Mouse (Mus musculus): Measurements from ENCODE around the gene Olfm2. TPM values are rescaled to one million over a fixed set of nuclear protein-coding genes. Genes with fewer than 3 reads are reported as not detected.

Olfm2 gene
- polyA plus RNA-seq, 1 experiment from 2014 or later: 3.8 TPM

- Histone ChIP-seq H3K36me3 (ENCODE audit: control insufficient read depth, insufficient read depth, low read length) (no peaks in the 10 kb centered on the region), H3K9ac (ENCODE audit: low read length) (no peak overlapping the region), H3K9me3 (ENCODE audit: control insufficient read depth, low read length) (no peaks in the 10 kb centered on the region), H3K27ac (replicated peaks; ENCODE audit: low read depth, low read length) (no peak overlapping the region), H3K27me3 (ENCODE audit: control insufficient read depth, insufficient read depth, low read length) (peaks cover under 1% of the 10 kb centered on the region; the same call in 1 of the 2 replicates), H3K4me1 (ENCODE audit: control insufficient read depth, insufficient read depth, low read length) (no peaks in the 10 kb centered on the region), H3K4me2 (ENCODE audit: low read depth, severe bottlenecking) (no peak overlapping the region), H3K4me3 (ENCODE audit: low read depth, low read length) (no peak overlapping the region)
- peak; percentile 47 for DNase-seq (ENCODE audit: low spot score)
- ATAC-seq (ENCODE audit: insufficient number of reproducible peaks, low FRiP score, low TSS enrichment, low read depth): no peak
- WGBS: 51% methylated on average over 8 of the region's 8 CpGs
Measured at GRCm38 (mm10) chr9:20738251-20738999, 7.7 kb downstream of the Olfm2 start.

- ATAC-seq (ENCODE audit: insufficient number of reproducible peaks, low FRiP score, low TSS enrichment, low read depth) (no peak), DNase-seq (ENCODE audit: low spot score) (no peak)
- no peaks in the 10 kb centered on the region for H3K27me3 ChIP-seq (ENCODE audit: control insufficient read depth, insufficient read depth, low read length)
- 96% methylated on average over 2 of the region's 2 CpGs for WGBS
- no peaks in the 10 kb centered on the region for H3K4me1 ChIP-seq (ENCODE audit: control insufficient read depth, insufficient read depth, low read length)
- H3K27ac ChIP-seq (replicated peaks; ENCODE audit: low read depth, low read length): no peak overlapping the region
- H3K4me2 ChIP-seq (ENCODE audit: low read depth, severe bottlenecking): no peak overlapping the region
- H3K4me3 ChIP-seq (ENCODE audit: low read depth, low read length): no peak overlapping the region
- H3K9ac ChIP-seq (ENCODE audit: low read length): no peak overlapping the region
- no peaks in the 10 kb centered on the region for H3K36me3 ChIP-seq (ENCODE audit: control insufficient read depth, insufficient read depth, low read length)
- no peaks in the 10 kb centered on the region for H3K9me3 ChIP-seq (ENCODE audit: control insufficient read depth, low read length)
Measured at GRCm38 (mm10) chr9:20737227-20737626, 8.9 kb downstream of the Olfm2 start.

DNA sequence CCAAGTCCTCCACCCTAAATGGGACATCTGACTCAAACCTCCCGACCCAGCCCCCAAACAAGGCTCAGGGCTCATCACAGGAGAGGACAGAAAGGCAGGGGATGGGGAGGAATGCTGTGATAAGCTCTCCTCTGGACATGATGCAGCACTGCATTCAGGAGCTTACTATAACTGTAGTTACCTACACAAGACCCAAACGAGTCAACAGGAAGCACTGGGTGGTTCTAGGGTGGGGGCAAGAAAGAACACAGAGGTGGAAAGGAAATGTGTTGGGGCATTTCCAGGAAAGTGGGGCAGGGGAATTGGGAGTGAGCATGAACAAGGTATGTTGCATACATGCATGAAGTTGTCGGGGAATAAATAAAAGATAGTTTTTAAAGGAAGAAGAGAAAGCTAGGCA, 11.5 kb downstream of the Olfm2 start:
- 78% methylated on average over 3 of the region's 3 CpGs for WGBS
- Histone ChIP-seq H3K4me1 (ENCODE audit: control insufficient read depth, insufficient read depth, low read length) (no peaks in the 10 kb centered on the region), H3K9me3 (ENCODE audit: control insufficient read depth, low read length) (no peaks in the 10 kb centered on the region), H3K27me3 (ENCODE audit: control insufficient read depth, insufficient read depth, low read length) (peaks cover 4% of the 10 kb centered on the region; the same call in 1 of the 2 replicates), H3K27ac (replicated peaks; ENCODE audit: low read depth, low read length) (no peak overlapping the region), H3K4me3 (ENCODE audit: low read depth, low read length) (no peak overlapping the region), H3K4me2 (ENCODE audit: low read depth, severe bottlenecking) (no peak overlapping the region), H3K36me3 (ENCODE audit: control insufficient read depth, insufficient read depth, low read length) (no peaks in the 10 kb centered on the region), H3K9ac (ENCODE audit: low read length) (no peak overlapping the region)
- no peak for DNase-seq (ENCODE audit: low spot score)
- no peak for ATAC-seq (ENCODE audit: insufficient number of reproducible peaks, low FRiP score, low TSS enrichment, low read depth)

DNA sequence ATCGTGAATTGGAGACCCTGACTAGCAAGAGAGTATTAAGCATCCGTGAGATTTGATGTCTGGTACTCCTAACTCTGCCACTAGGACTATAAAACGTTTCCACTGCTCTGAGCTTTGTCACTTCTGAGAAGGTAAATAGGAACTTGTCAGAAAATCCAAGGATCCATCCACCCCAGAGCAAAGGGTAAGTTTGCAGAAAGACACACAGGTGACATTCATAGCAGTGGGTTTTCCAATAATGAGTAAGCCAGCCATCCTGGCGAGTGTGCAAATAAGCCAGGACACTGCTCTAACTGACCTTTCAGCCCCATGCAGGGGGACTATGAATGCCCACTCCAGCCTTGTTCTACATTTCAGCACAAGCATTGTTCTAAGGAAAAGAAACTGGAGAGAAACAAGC, 14.4 kb downstream of the Olfm2 start:
- no peaks in the 10 kb centered on the region for H3K36me3 ChIP-seq (ENCODE audit: control insufficient read depth, insufficient read depth, low read length)

DNA sequence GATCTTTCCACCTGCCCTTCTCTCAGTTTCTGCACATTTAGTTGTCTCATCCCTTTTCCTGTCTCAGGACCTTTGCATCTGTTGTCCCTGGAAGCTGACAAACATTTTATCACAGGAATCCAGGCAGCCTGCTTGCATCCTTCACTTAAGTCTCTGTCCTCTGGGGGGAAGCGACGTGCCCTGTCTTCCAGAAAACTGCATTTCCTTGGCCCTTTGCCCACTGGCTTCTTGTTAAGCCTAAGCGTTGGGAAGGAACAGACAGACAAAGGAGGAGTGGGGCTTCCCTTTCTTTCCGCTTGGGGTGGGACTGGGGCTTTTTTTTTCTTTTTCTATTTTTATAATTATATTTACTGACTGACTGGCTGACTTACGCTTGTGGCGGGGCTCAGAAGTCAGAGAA, 16.7 kb downstream of the Olfm2 start:
- Histone ChIP-seq H3K4me1 (ENCODE audit: control insufficient read depth, insufficient read depth, low read length) (peaks cover 7% of the 10 kb centered on the region), H3K4me3 (ENCODE audit: low read depth, low read length) (no peak overlapping the region), H3K36me3 (ENCODE audit: control insufficient read depth, insufficient read depth, low read length) (no peaks in the 10 kb centered on the region), H3K27ac (replicated peaks; ENCODE audit: low read depth, low read length) (no peak overlapping the region), H3K4me2 (ENCODE audit: low read depth, severe bottlenecking) (no peak overlapping the region), H3K9me3 (ENCODE audit: control insufficient read depth, low read length) (no peaks in the 10 kb centered on the region), H3K9ac (ENCODE audit: low read length) (no peak overlapping the region), H3K27me3 (ENCODE audit: control insufficient read depth, insufficient read depth, low read length) (peaks cover 55% of the 10 kb centered on the region)
- ATAC-seq (ENCODE audit: insufficient number of reproducible peaks, low FRiP score, low TSS enrichment, low read depth) (no peak), DNase-seq (ENCODE audit: low spot score) (no peak)
- 70% methylated on average over 6 of the region's 6 CpGs for WGBS

More for the DNA sequence above, 14.4 kb downstream of the Olfm2 start:
- ATAC-seq (ENCODE audit: insufficient number of reproducible peaks, low FRiP score, low TSS enrichment, low read depth): no peak
- WGBS: 62% methylated on average over 4 of the region's 4 CpGs
- H3K4me1 ChIP-seq (ENCODE audit: control insufficient read depth, insufficient read depth, low read length): peaks cover under 1% of the 10 kb centered on the region; the same call in 1 of the 2 replicates
- H3K27me3 ChIP-seq (ENCODE audit: control insufficient read depth, insufficient read depth, low read length): peaks cover 32% of the 10 kb centered on the region
- no peak overlapping the region for H3K4me3 ChIP-seq (ENCODE audit: low read depth, low read length)
- no peak overlapping the region for H3K4me2 ChIP-seq (ENCODE audit: low read depth, severe bottlenecking)
- no peak overlapping the region for H3K27ac ChIP-seq (replicated peaks; ENCODE audit: low read depth, low read length)
- DNase-seq (ENCODE audit: low spot score): no peak
- H3K9me3 ChIP-seq (ENCODE audit: control insufficient read depth, low read length): no peaks in the 10 kb centered on the region
- no peak overlapping the region for H3K9ac ChIP-seq (ENCODE audit: low read length)

DNA sequence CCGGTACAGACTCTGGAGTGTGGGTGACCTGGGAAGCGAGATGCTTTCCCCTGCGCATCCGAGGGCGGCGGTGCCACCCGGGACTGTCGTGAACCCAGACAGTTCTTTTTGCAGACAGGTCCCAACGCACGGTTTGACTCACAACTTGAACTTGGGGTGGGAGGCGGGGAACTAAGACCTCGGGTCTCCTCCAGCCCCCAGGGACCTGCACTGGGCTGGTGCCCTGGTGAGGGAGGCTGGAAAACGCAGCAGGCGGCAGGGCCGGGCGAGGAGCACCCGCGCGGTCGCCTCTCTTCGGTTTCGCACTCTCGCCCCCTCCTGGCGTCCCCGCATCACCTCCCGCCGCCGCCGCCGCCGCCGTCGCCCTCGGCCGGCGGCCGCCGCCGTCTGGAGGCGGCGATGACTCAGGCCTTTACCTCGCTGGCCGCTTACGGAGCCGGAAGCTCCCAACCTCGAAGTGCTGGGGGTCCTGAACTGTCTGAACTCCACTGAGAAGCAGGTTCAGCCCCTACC, 18.5 kb downstream of the Olfm2 start:
- Histone ChIP-seq H3K4me3 (ENCODE audit: low read depth, low read length) (peak overlapping the region; percentile 49), H3K4me2 (ENCODE audit: low read depth, severe bottlenecking) (peak overlapping the region; percentile 97), H3K9ac (ENCODE audit: low read length) (peak overlapping the region; percentile 17; the same call in 1 of the 2 replicates), H3K4me1 (ENCODE audit: control insufficient read depth, insufficient read depth, low read length) (peaks cover 7% of the 10 kb centered on the region), H3K27me3 (ENCODE audit: control insufficient read depth, insufficient read depth, low read length) (peaks cover 58% of the 10 kb centered on the region), H3K9me3 (ENCODE audit: control insufficient read depth, low read length) (no peaks in the 10 kb centered on the region), H3K36me3 (ENCODE audit: control insufficient read depth, insufficient read depth, low read length) (no peaks in the 10 kb centered on the region), H3K27ac (replicated peaks; ENCODE audit: low read depth, low read length) (no peak overlapping the region)
- DNase-seq (ENCODE audit: low spot score) (peak; percentile 71), ATAC-seq (ENCODE audit: insufficient number of reproducible peaks, low FRiP score, low TSS enrichment, low read depth) (peak; percentile 63)
- WGBS: under 1% methylated on average over 46 of the region's 46 CpGs

DNA sequence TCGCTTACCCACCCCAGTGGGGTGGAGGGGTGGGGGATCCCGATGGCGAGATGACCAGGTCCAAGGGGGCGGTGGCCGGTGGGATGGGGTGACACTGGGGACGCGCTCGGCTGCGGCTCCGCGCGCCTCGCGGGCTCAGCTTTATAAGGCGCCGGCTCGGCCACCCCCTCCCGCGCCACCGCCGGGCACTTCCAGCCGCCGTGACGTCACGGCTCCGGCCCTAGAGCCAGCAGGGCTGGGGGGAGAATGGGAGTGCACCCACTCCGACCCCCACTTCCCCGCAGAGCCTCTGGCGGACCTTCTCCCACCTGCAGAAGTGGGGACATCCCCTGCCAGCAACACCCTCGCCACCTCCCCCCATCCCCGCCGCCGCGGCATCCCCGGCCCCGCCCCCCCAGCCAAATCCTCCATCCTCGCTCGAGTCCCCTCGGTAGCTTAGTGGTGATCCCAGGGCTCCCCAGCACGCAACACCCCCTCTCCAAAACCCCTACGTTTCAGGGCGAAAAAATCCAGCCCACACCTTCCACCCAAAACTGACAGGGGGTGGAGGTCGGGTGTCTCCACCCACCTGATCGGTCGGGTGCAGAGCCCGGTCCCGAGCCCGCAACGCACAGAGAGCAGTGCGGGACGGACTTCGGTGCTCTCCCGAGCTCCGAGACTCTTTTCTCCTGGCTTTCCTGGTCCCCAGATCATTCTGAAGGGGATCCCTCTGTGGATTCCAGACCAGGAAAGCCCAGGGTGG, 19.1 kb downstream of the Olfm2 start:
- Histone ChIP-seq H3K4me2 (ENCODE audit: low read depth, severe bottlenecking) (peak overlapping the region; percentile 97), H3K9ac (ENCODE audit: low read length) (peak overlapping the region; percentile 38; the same call in 1 of the 2 replicates), H3K27ac (replicated peaks; ENCODE audit: low read depth, low read length) (no peak overlapping the region), H3K27me3 (ENCODE audit: control insufficient read depth, insufficient read depth, low read length) (peaks cover 58% of the 10 kb centered on the region), H3K36me3 (ENCODE audit: control insufficient read depth, insufficient read depth, low read length) (no peaks in the 10 kb centered on the region), H3K4me3 (ENCODE audit: low read depth, low read length) (peak overlapping the region; percentile 49), H3K9me3 (ENCODE audit: control insufficient read depth, low read length) (no peaks in the 10 kb centered on the region), H3K4me1 (ENCODE audit: control insufficient read depth, insufficient read depth, low read length) (peaks cover 7% of the 10 kb centered on the region)
- WGBS: under 1% methylated on average over 54 of the region's 54 CpGs
- peak; percentile 41 for DNase-seq (ENCODE audit: low spot score)
- ATAC-seq (ENCODE audit: insufficient number of reproducible peaks, low FRiP score, low TSS enrichment, low read depth): 0 out of 2 replicates have a peak, but pooled peaks have one; percentile 48

DNA sequence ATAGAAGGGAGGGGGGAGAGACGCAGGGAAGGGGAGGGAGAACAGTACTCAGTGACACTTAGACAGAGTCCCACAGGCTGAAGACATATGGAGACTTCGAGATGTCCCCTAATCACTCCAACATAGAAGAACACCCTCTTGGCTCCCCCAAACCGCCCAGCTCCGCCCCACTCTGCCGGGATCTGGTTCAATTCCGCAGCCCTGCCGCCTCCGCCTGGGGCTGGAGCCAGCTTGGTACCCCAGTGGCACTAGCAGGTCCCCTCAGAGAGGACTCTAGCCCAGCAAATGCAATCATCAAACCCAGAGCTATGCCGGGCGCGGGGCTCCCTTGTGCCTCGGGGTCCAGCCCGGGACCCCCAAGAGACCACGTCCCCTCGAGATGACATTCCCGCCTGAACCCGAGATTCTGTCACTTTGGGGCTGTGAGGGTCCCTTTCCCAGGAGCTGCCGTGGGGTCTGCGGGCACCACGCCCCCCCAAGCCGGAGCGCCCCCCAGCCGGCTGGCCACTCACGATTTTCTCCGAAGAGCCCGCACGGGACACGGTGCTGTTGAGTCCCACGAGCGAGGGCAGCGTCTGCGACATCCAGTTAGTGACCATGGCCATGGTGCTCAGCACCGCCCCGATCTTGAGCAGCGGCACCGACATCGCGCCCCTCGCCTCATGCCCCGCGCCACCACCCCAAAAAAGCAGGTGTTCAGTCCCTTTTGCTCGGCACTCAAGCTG, 19.9 kb downstream of the Olfm2 start:
- peaks cover 58% of the 10 kb centered on the region for H3K27me3 ChIP-seq (ENCODE audit: control insufficient read depth, insufficient read depth, low read length)
- peaks cover 7% of the 10 kb centered on the region for H3K4me1 ChIP-seq (ENCODE audit: control insufficient read depth, insufficient read depth, low read length)
- no peak overlapping the region for H3K27ac ChIP-seq (replicated peaks; ENCODE audit: low read depth, low read length)
- H3K4me2 ChIP-seq (ENCODE audit: low read depth, severe bottlenecking): peak overlapping the region; percentile 97
- no peaks in the 10 kb centered on the region for H3K36me3 ChIP-seq (ENCODE audit: control insufficient read depth, insufficient read depth, low read length)
- peak overlapping the region; percentile 49 for H3K4me3 ChIP-seq (ENCODE audit: low read depth, low read length)
- DNase-seq (ENCODE audit: low spot score) (peak; percentile 39), ATAC-seq (ENCODE audit: insufficient number of reproducible peaks, low FRiP score, low TSS enrichment, low read depth) (no peak)
- 3% methylated on average over 42 of the region's 42 CpGs for WGBS
- H3K9me3 ChIP-seq (ENCODE audit: control insufficient read depth, low read length): no peaks in the 10 kb centered on the region
- H3K9ac ChIP-seq (ENCODE audit: low read length): peak overlapping the region; percentile 38; the same call in 1 of the 2 replicates

All from limb, embryonic 11.5 days (tissue).